8 mouse cellular contexts compared by ENCODE assay signal in the genomic region with DNA sequence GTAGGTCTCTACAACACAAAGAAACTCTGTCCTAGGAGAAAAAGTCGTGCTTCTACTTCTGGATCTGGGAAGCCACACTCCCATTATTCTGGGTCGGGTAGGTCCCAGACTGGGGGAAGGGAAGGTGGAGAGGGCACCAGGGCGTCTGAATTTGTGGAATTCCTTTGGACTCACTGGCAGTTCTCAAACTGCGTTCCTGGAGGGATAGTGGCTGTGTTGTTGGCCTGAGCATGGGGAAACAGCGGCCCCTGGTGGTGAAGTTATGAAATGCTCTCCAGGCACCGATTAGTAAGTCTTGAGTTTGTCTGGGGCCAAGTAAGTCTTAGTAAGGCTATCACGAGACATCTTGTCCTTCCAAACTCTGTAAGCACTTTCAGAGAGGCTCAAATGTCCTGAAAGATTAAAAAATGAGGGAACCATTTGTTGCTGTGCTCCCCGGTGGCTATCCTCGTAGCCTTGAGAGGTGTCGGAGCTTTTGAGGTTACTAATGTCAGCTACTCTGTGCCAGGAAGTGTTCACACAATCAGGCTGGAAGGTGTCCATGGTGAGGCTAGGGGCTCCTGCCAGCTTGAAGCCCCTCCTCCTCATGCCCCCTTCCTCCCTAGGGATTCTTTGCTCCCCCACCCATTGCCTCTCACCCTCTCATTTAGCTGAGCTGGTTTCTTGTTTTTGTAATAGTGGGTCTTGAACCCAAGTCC. TPM values are rescaled to one million over a fixed set of nuclear protein-coding genes. Genes with fewer than 3 reads are reported as not detected.
DNase-seq lines count a peak whose midpoint lies in the region; ATAC-seq lines count a peak whose summit lies in the region.

No protein-coding gene starts in this region.

- H3K27me3 ChIP-seq in embryonic facial prominence, embryonic 12.5 days = no peaks in the 10 kb centered on the region
- H3K27me3 ChIP-seq in limb, embryonic 13.5 days = no peaks in the 10 kb centered on the region

- H3K36me3 ChIP-seq in embryonic facial prominence, embryonic 12.5 days = no peaks in the 10 kb centered on the region
- no peaks in the 10 kb centered on the region for H3K36me3 ChIP-seq in limb, embryonic 13.5 days

- peak; percentile 72 for DNase-seq in A20 (ENCODE audit: low read depth, low spot score)
- peak; percentile 91 to 92 for DNase-seq in adrenal gland, postnatal 36 days
- peak; percentile 87 to 96 for DNase-seq in heart, adult 18-20 months
- DNase-seq in kidney, adult 8-10 months = peak; percentile 88 to 94
- DNase-seq in spleen, postnatal 14 days (ENCODE audit: low spot score in 2 of 2) = peak; percentile 47 to 73

- peaks cover 10% of the 10 kb centered on the region; the same call in 1 of the 2 replicates for H3K4me1 ChIP-seq in embryonic facial prominence, embryonic 12.5 days
- peaks cover 24% of the 10 kb centered on the region for H3K4me1 ChIP-seq in limb, embryonic 13.5 days

- ATAC-seq in embryonic facial prominence, embryonic 12.5 days (ENCODE audit: insufficient number of reproducible peaks, insufficient read depth, low FRiP score, low TSS enrichment) = peak; percentile 80
- peak; percentile 48; the same call in 1 of the 2 replicates for ATAC-seq in limb, embryonic 13.5 days (ENCODE audit: low FRiP score, low read depth)
- ATAC-seq in monocyte, adult 5-6 weeks (replicated peaks; ENCODE audit: insufficient number of reproducible peaks, low FRiP score, low TSS enrichment, poor library complexity, severe bottlenecking) = peak; percentile 65

- 10% methylated on average over 10 of the region's 10 CpGs for WGBS in embryonic facial prominence, embryonic 12.5 days
- WGBS in limb, embryonic 13.5 days = 10% methylated on average over 10 of the region's 10 CpGs

- no peak overlapping the region for H3K27ac ChIP-seq in embryonic facial prominence, embryonic 12.5 days
- H3K27ac ChIP-seq in limb, embryonic 13.5 days = no peak overlapping the region

- H3K4me3 ChIP-seq in embryonic facial prominence, embryonic 12.5 days = no peak overlapping the region
- H3K4me3 ChIP-seq in limb, embryonic 13.5 days = no peak overlapping the region

- H3K9me3 ChIP-seq in embryonic facial prominence, embryonic 12.5 days = no peaks in the 10 kb centered on the region
- 0 out of 2 replicates have a peak, but pooled peaks cover 3% of the 10 kb centered on the region for H3K9me3 ChIP-seq in limb, embryonic 13.5 days

- no peak overlapping the region for H3K4me2 ChIP-seq in embryonic facial prominence, embryonic 12.5 days (replicated peaks)
- H3K4me2 ChIP-seq in limb, embryonic 13.5 days (replicated peaks) = no peak overlapping the region

- no peak overlapping the region for H3K9ac ChIP-seq in embryonic facial prominence, embryonic 12.5 days
- H3K9ac ChIP-seq in limb, embryonic 13.5 days = no peak overlapping the region

RNA-seq across cellular contexts. Expression of gene Ryk, which starts 50.2 kb away (rescaled TPM):
- total RNA-seq in adrenal gland, postnatal 36 days (2021) = 10 to 100 TPM; 61.3 to 71.5 TPM
- polyA plus RNA-seq in embryonic facial prominence, embryonic 12.5 days (2016; fragmentation: Nextera tagmentation; extraction: Ambion mirVana) = 22.8 and 24.8 TPM in 2 replicates
- 10 to 100 TPM; 35.6 to 40.0 TPM for total RNA-seq in heart, adult 18-20 months (2021)
- 23.7 and 24.5 TPM in 2 replicates for polyA plus RNA-seq in limb, embryonic 13.5 days (2015; fragmentation: Nextera tagmentation; extraction: Ambion mirVana)
- 1.4 to 1.7 TPM in 2 of 3 replicates, not detected in the other for total RNA-seq in monocyte, adult 5-6 weeks (2017)

Comparison
In these comparisons a context has a peak if more than half of its experiments do, and no peak if none do; other contexts are left out.
1. RNA of gene Ryk, which starts 50.2 kb away (total RNA-seq): 61.3 to 71.5 TPM in adrenal gland, postnatal 36 days and 35.6 to 40.0 TPM in heart, adult 18-20 months; 1.4 to 1.7 TPM in monocyte, adult 5-6 weeks; every median in the first group is over 10 times any median in the second.
2. Peak in every context shown above with its lines, with median percentiles within 50 percentile points of each other: DNase-seq and ATAC-seq.